Mouse (Mus musculus): ENCODE results near the gene Tmed10. TPM values are rescaled to one million over a fixed set of nuclear protein-coding genes. Genes with fewer than 3 reads are reported as not detected.

Tmed10 gene
- polyA plus RNA-seq, 3 experiments from 2014 or later: 186 to 239 (median 213) TPM

DNA sequence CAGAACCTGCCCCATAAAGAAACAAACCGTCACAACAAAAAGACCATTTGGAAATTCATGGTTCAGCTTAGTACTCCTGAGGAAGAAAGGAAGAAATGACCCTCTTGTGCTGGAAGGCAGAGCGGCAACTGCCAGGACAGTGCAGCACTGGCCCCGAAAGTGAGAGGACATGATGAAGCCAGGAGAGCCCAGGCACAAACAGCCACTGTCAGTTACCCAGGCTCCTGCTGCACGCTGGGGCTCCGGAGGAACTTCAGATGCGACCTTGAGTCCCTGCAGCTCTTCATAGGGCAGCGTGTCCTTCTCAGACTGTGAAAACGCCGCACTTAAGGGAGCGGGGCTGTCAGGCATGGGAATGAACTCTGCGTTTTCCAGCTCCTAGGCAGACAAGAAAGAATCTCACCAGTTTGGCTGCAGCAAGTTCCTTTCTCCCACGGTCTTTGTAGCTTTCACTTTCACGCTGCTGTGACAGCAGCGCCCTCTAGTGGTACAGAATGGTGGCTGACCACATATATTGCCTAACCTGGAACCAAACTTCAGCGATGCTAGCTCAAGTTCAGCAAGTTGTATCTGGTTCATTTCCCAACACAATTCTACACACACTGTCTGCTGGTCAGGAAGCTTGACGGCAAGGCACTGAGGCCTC lies 69.3 kb downstream of the Tmed10 start:
- ATAC-seq: peak; percentile 79

DNA sequence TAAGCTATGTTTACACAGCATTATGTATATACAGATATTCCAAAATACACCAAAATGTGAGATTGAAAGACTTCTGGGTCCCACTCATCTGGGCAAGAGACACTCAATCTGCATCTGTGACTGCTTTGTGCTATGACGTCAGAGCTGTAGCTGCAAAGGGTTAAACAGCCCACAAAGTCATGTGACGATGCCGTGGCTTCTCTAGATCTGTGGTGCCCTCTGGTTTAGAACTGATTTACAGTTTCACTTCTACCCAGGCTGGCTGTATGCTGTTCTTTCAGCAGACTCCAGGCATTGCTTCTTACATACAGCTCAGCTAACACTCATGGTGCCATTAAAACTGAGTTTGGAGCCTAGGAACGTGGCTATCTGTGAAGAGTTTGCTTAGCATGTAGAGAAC lies 69.9 kb downstream of the Tmed10 start:
- peak; percentile 75 for ATAC-seq

DNA sequence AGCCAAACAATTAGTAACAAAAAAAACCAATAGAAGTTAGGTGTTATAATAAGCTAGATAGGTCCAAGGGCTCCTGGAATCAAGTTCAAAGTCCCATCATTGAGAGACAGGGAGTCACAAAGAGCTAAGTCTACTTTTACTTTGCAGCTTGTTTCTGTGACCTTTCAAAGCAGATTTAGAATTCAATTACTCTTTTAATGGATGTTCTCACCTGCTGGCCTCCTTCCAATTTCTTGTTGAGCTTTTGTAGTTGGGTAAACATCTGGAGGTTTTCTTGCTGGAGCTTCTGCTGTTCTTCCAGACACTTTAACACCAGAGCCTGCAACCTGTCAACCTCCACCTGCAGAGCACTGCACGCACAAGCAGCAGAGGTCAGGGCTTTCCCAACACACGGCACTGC lies 71.4 kb downstream of the Tmed10 start:
- ATAC-seq: no peak

DNA sequence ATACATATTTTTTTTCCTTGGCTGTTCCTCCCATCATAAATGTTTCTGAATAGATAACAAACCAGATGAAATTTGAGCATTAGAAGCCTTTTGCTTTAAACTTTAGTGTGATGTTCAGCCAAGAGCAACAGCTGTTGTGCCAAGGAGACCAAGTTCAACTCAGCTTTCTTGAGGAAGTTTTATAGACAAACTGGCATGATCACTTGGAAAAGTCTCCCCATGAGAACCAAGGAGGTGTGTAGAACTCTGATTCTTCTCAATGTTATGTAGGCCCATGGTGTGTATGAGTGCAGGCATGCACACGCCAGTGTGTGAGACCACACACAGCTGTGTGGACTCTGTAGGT lies 75.8 kb downstream of the Tmed10 start:
- ATAC-seq: no peak

DNA sequence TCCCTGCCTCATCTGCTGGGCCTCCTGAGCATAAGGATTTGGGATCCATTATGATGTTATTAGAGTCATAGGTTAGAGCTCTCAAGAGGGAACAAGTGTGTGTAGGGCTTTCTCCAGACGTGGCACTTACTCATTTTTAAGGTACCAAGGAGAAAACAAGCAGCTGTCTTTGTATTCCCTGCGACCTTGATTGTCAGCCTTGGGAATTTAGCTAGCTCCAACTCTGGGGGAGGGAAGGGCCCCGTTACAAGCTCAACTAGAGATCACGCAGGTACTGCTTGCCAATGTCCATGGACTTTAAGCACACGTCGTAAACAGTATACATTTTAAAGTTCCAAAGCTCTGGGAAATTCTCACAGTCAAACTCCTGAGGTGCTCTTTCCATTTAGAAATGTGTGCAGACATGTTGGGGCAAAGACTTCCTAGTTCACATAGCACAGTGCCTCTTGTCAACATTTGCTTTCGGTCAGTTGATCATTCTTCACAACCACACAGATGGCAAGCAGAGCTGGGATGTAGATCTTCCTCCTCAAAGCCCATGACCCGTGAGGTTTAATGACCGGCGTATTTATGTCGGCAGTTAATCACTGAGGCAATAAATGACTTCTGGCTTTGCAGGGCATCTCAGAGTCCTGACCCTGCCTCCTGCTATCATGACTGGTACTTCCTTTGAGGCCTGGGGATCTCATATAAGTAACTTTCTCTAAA lies 76.4 kb downstream of the Tmed10 start:
- no peak for ATAC-seq

DNA sequence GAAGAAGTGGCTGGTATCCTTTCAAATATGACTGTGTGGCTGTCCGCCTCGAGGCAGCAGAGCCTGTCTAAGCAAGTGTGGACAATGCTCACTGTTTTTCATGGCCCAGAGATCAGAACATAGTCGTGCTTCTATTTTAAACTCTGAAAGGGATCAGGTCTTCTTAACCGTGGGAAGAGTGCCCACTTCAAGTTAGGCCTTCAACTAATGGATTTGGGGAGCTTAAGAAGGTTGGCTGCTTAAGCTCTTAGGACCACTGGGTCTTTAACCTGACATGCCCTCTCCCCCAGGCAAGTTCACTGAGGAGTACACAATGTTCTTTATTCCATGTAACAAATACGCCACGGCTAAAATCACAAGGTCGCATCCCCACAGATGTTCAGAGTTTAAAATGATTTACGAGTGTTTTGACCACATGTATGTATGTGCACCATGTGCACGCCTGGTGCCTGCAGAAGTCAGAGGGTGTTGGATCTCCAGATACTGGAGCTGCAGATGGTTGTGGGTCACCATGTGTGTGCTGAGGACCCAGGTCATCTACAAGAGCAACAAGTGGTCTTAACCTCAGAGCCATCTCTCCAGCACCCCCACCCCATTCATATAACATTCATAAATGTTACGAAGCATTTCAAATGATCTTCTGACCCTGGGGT lies 77.2 kb downstream of the Tmed10 start:
- no peak for ATAC-seq

DNA sequence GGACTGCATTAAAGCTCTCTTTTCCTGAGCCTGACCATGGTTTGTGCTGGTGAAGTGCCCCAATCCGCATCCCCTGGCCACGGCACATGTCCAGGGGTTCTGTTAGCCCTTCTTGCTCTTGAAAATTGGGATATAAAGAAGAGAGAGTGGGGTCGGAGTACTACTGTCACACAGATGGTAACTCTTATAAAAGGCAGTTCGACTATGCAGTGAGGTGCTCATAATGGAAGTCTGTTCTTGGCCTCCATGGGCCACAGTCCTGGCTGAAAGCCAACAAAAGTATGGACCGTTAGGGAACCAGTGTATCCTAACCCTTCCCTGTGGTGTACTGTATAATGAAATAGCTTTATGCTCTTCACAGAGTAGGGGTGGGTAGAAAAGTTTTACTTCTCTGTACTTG lies 77.7 kb downstream of the Tmed10 start:
- no peak for ATAC-seq

DNA sequence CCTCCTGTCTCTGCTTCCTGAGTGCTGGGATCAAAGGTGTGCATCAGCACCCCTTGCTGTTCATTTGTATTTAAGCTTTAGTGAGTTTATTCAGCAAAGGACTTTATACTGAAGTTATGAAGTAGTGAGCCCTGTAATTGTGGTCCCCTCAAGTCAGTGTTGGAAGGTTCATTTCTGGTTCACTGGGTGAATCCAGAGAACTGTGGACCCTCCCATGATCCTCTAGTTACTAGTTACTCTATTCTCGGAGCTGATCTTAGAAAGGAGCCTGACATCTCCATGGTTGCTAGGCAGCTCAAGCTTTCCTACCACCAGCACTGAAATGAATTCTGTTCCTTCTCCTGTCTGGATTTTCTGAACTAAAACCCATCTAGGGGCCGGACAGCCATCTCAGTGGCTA lies 79.1 kb downstream of the Tmed10 start:
- ATAC-seq: no peak

DNA sequence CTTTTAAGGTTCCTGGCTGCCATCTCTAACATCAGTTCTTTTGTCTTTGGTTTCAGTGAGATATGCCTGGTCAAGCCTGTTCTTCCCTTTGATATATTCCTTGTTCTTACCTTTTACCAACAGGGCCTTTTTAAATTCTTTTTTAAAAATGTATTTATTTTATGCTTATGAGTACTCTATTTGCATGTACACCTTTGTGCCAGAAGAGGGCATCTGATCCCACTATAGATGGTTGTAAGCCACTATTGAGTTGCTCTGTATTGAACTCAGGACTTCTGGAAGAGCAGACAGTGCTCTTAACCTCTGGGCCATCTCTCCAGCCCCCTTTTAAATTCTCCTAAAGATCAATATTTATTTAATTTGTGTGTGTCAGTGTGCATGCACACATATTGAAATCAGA lies 81.7 kb downstream of the Tmed10 start:
- no peak for ATAC-seq

DNA sequence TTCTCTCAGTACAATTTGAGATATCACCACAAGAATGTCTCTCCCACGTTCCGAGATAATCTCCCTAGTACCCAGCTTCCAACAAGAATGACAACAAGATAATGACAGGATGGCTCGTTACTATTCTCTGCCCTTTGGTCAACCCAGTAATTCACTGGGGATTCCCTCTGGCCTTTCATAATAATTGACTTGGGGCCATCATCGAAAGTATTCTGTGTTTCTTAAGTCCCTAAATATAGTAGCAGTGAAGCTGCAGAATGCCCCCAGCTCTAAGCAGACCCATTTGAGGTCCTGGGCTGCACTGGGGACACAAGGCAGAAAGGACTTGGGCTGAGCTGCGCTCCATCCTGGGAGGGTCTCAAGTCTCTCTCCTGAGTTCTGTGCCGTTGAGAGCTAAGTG lies 82.4 kb downstream of the Tmed10 start:
- ATAC-seq: no peak

DNA sequence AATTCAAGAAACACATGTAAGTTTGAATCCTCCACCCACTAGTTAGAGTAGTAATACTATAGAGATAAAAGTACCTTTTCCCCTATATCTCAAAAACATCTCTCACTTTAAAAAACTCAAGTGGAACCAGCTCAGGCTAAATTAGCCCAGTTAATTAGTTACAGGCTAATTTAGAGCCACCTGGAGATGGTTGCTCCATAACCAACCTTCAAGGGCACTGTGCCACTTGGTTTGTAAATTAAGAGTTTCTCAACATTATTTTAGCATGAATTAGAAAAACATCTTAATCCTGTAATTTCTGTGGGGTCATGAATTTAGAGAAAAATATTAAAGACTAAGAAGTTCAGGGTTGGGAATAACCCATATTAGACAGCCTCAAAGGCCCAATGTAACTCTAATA lies 83.1 kb downstream of the Tmed10 start:
- ATAC-seq: no peak

DNA sequence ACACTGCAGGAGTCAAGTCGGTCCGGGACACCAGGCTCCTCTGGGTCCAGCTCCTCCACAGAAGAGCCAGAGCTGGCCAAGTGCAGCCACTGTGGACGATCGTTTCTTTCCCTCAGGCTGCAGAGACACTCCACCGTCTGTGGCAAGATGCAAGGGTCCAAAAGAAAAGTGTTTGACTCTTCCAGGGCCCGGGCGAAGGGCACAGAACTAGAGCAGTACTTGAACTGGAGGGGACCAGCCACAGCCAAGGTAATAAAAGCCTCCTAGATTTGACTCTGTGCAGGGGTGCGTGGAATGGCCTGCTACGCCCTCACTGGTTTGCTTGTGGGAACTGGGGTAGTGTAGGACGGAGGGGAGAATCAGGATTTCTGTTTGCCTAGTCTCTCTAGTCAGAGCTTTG lies 84.0 kb downstream of the Tmed10 start:
- no peak for ATAC-seq

Other genes starting within 250 kb of the Tmed10 start
- 1 to 10 TPM in 1 of 3 experiments, under 1 TPM in 2; 0.45 to 1.6 (median 0.72) TPM for gene Rps6kl1, start 223.6 kb downstream of the Tmed10 start, polyA plus RNA-seq (2017; shearing (Covaris generic))
- gene Pgf, start 197.1 kb downstream of the Tmed10 start, polyA plus RNA-seq (2017; shearing (Covaris generic)): not detected
- gene Eif2b2, start 155.4 kb downstream of the Tmed10 start, polyA plus RNA-seq (2017; shearing (Covaris generic)): 10 to 100 TPM; 66.0 to 86.7 (median 71.7) TPM
- gene Mlh3, start 104.2 kb downstream of the Tmed10 start, polyA plus RNA-seq (2017; shearing (Covaris generic)): 10 to 100 TPM in 2 of 3 experiments, 1 to 10 TPM in 1; 6.4 to 12.6 (median 11.9) TPM
- 10 to 100 TPM; 43.3 to 63.7 (median 54.8) TPM for gene Acyp1, start 86.4 kb downstream of the Tmed10 start, polyA plus RNA-seq (2017; shearing (Covaris generic))
- under 1 TPM; 0.21 to 0.54 (median 0.24) TPM for gene Zc2hc1c, start 86.3 kb downstream of the Tmed10 start, polyA plus RNA-seq (2017; shearing (Covaris generic))
- gene Nek9, start 35.5 kb downstream of the Tmed10 start, polyA plus RNA-seq (2017; shearing (Covaris generic)): 10 to 100 TPM in 2 of 3 experiments, 1 to 10 TPM in 1; 9.7 to 13.6 (median 10.8) TPM
- gene Fos, start 99.0 kb upstream of the Tmed10 start, polyA plus RNA-seq (2017; shearing (Covaris generic)): 10 to 100 TPM; 11.0 to 84.6 (median 15.2) TPM
- under 1 TPM; 0.37 to 0.59 (median 0.58) TPM for gene Jdp2, start 224.2 kb upstream of the Tmed10 start, polyA plus RNA-seq (2017; shearing (Covaris generic))

Measured in inflammation-experienced regulatory T-cells, adult 6 months (primary cell).